Mouse (Mus musculus): ENCODE results near the gene Btn1a1. TPM values are rescaled to one million over a fixed set of nuclear protein-coding genes. Genes with fewer than 3 reads are reported as not detected.

Gene Btn1a1
- polyA plus RNA-seq, 1 experiment from 2014 or later: 0.14 TPM

DNA sequence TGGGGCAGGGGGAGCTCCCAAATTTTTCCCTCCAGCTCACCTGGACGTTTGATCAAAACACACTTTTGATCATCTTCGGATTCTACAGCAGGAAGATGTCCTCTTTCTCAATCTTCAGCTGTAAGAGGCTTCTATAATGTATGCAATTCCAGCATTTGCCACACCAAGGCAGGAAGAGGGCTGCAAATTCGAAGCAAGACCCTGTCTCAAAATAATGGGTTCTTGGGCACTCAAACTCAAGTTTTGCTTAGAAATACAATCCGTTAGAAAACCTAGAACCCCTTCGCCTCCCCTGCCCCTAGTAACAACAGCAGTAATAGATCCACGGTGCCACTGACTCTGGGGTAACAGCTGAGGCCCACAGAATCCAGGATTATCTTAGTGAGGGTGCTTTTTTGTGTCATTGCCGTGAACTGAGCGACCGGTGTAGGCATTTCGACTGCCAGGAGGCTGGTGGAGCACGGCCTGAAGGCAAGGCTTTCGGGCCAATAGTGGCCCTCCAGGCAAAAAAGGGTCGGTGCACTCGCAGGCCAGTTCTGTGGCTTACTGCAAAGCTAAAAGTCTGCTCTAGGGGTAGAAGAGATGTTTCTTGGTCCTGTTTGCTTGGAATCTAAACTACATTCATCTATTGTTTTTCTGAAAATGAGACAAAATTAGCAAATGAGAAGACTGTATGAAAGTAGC, 40.1 kb upstream of the Btn1a1 start:
- no peak for DNase-seq (ENCODE audit: low spot score)
- no peak overlapping the region for H3K4me3 ChIP-seq (ENCODE audit: low read depth, low read length)
- H3K9me3 ChIP-seq (ENCODE audit: low read length): no peaks in the 10 kb centered on the region
- no peak for ATAC-seq
- H3K4me1 ChIP-seq (ENCODE audit: insufficient read depth, low read depth, low read length): no peaks in the 10 kb centered on the region
- TF ChIP-seq CTCF (IDR thresholded peaks at IDR 0.05) (no peak), EP300 (IDR thresholded peaks at IDR 0.05) (no peak)
- H3K27me3 ChIP-seq (replicated peaks; ENCODE audit: insufficient read depth, low read length): no peaks in the 10 kb centered on the region
- 21% methylated on average over 14 of the region's 14 CpGs for WGBS
- no peak overlapping the region for H3K9ac ChIP-seq (replicated peaks; ENCODE audit: low read depth)
- H3K4me2 ChIP-seq (replicated peaks; ENCODE audit: low read depth, low read length): no peak overlapping the region; the same call in 1 of the 2 replicates
- no peak overlapping the region for H3K27ac ChIP-seq (ENCODE audit: low read length)
- no peaks in the 10 kb centered on the region for H3K36me3 ChIP-seq (ENCODE audit: insufficient read depth, low read length)

DNA sequence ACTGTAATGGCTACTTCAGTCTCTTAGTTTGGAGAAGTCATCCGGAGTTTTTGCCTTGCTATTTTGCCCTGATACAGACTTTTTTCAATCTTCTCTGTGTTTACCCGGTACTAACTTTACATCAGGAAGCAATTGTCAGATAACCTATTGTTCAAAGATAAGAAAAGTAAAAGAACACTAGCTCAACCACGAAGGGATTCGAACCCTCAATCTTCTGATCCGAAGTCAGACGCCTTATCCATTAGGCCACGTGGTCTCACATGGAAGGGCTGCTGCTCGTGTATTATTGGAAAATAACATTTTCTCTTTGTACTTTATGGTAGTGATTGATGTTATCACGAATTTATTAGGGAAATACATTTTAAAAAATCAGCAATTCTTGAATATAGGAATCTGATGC, 38.1 kb upstream of the Btn1a1 start:
- TF ChIP-seq EP300 (IDR thresholded peaks at IDR 0.05) (no peak), CTCF (IDR thresholded peaks at IDR 0.05) (no peak)
- H3K9me3 ChIP-seq (ENCODE audit: low read length): no peaks in the 10 kb centered on the region
- no peaks in the 10 kb centered on the region for H3K4me1 ChIP-seq (ENCODE audit: insufficient read depth, low read depth, low read length)
- no peaks in the 10 kb centered on the region for H3K27me3 ChIP-seq (replicated peaks; ENCODE audit: insufficient read depth, low read length)
- no peak overlapping the region for H3K9ac ChIP-seq (replicated peaks; ENCODE audit: low read depth)
- H3K4me2 ChIP-seq (replicated peaks; ENCODE audit: low read depth, low read length): no peak overlapping the region
- 6% methylated on average over 9 of the region's 9 CpGs for WGBS
- DNase-seq (ENCODE audit: low spot score) (peak; percentile 44), ATAC-seq (no peak)
- H3K36me3 ChIP-seq (ENCODE audit: insufficient read depth, low read length): no peaks in the 10 kb centered on the region
- no peak overlapping the region for H3K27ac ChIP-seq (ENCODE audit: low read length)
- H3K4me3 ChIP-seq (ENCODE audit: low read depth, low read length): no peak overlapping the region

DNA sequence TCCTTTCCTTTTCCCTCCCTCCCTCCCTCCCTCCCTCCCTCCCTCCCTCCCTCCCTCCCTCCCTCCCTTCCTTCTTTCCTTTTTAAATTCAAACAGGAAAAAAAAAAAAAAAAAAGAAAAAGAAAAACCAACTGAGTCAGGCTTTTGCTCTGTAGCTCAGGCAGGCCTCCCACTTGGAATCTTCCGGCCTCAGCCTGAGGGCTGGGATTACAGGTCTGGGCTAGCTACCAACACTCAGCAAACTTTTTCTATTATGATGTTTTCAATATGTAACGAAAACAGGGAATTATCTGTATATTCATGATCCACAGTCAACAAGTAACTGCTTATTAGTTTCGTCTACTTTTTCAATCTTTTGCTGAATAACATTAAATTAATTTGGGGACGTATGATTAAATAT, 37.2 kb upstream of the Btn1a1 start:
- DNase-seq (ENCODE audit: low spot score) (no peak), ATAC-seq (no peak)
- no peak overlapping the region for H3K9ac ChIP-seq (replicated peaks; ENCODE audit: low read depth)
- no peaks in the 10 kb centered on the region for H3K27me3 ChIP-seq (replicated peaks; ENCODE audit: insufficient read depth, low read length)
- H3K4me3 ChIP-seq (ENCODE audit: low read depth, low read length): no peak overlapping the region
- no peaks in the 10 kb centered on the region for H3K9me3 ChIP-seq (ENCODE audit: low read length)
- no peaks in the 10 kb centered on the region for H3K4me1 ChIP-seq (ENCODE audit: insufficient read depth, low read depth, low read length)
- no peaks in the 10 kb centered on the region for H3K36me3 ChIP-seq (ENCODE audit: insufficient read depth, low read length)
- no peak overlapping the region for H3K4me2 ChIP-seq (replicated peaks; ENCODE audit: low read depth, low read length)
- TF ChIP-seq CTCF (IDR thresholded peaks at IDR 0.05) (no peak), EP300 (IDR thresholded peaks at IDR 0.05) (no peak)
- WGBS: 66% methylated on average over 4 of the region's 4 CpGs
- no peak overlapping the region for H3K27ac ChIP-seq (ENCODE audit: low read length)

DNA sequence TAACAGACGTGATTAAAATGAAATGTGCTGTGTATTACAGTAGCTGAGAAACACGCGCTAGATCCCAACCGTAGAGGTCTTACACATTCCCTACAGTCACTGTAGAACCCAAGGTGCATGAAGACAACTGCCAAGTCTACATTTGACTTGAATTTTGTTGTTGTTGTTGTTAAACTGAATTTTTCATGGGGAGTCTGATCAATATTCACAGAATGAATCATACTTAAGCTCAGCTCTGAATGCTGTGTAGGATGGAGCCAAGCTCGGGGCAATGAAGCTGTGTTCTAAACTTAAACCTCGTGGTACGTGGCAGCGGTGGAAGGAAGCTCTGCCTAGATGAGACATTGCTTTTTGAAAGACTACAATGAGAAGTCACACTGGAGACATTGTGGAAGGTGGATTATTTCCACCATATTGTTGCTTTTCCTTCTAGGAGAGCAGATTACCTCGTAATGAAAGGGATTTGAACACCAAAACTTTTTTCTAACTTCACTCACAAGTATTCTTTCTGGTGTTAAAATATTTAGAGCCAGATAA, 36.4 kb upstream of the Btn1a1 start:
- Histone ChIP-seq H3K36me3 (ENCODE audit: insufficient read depth, low read length) (no peaks in the 10 kb centered on the region), H3K4me3 (ENCODE audit: low read depth, low read length) (no peak overlapping the region), H3K27me3 (replicated peaks; ENCODE audit: insufficient read depth, low read length) (no peaks in the 10 kb centered on the region), H3K27ac (ENCODE audit: low read length) (no peak overlapping the region), H3K9me3 (ENCODE audit: low read length) (no peaks in the 10 kb centered on the region), H3K4me1 (ENCODE audit: insufficient read depth, low read depth, low read length) (peaks cover 7% of the 10 kb centered on the region; the same call in 1 of the 2 replicates), H3K4me2 (replicated peaks; ENCODE audit: low read depth, low read length) (no peak overlapping the region), H3K9ac (replicated peaks; ENCODE audit: low read depth) (no peak overlapping the region)
- DNase-seq (ENCODE audit: low spot score) (no peak), ATAC-seq (no peak)
- WGBS: 32% methylated on average over 9 of the region's 9 CpGs
- TF ChIP-seq EP300 (IDR thresholded peaks at IDR 0.05) (no peak), CTCF (IDR thresholded peaks at IDR 0.05) (no peak)

DNA sequence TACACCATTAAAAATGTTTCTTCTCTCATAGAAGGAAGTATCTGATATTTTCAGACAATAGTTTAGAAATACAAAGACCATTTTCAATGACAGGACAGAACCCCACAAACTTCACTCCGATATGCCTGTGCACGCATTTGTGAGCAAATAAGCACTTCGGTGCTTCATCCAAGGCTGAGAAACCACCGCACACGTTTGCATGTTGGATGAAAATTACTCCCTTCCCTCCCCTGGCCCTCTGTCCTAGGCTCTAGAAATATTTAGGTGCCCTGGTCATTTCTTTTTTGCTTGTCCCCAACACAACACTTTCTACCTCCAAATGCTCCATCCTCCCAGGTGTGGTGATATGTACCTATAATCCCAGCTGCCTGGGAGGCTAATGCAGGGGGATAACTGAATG, 35.8 kb upstream of the Btn1a1 start:
- peaks cover 9% of the 10 kb centered on the region; the same call in 1 of the 2 replicates for H3K4me1 ChIP-seq (ENCODE audit: insufficient read depth, low read depth, low read length)
- H3K9ac ChIP-seq (replicated peaks; ENCODE audit: low read depth): no peak overlapping the region
- H3K4me2 ChIP-seq (replicated peaks; ENCODE audit: low read depth, low read length): no peak overlapping the region
- H3K4me3 ChIP-seq (ENCODE audit: low read depth, low read length): no peak overlapping the region
- TF ChIP-seq CTCF (IDR thresholded peaks at IDR 0.05) (no peak), EP300 (IDR thresholded peaks at IDR 0.05) (no peak)
- no peaks in the 10 kb centered on the region for H3K9me3 ChIP-seq (ENCODE audit: low read length)
- no peaks in the 10 kb centered on the region for H3K27me3 ChIP-seq (replicated peaks; ENCODE audit: insufficient read depth, low read length)
- 27% methylated on average over 5 of the region's 5 CpGs for WGBS
- ATAC-seq (no peak), DNase-seq (ENCODE audit: low spot score) (no peak)
- no peak overlapping the region for H3K27ac ChIP-seq (ENCODE audit: low read length)
- H3K36me3 ChIP-seq (ENCODE audit: insufficient read depth, low read length): no peaks in the 10 kb centered on the region

GRCm38 (mm10) chr13:23500424-23501200, 34.9 kb upstream of the Btn1a1 start:
- WGBS: 9% methylated on average over 17 of the region's 17 CpGs
- peak; percentile 32 for DNase-seq (ENCODE audit: low spot score)
- no peak overlapping the region for H3K4me2 ChIP-seq (replicated peaks; ENCODE audit: low read depth, low read length)
- no peaks in the 10 kb centered on the region for H3K9me3 ChIP-seq (ENCODE audit: low read length)
- no peaks in the 10 kb centered on the region for H3K36me3 ChIP-seq (ENCODE audit: insufficient read depth, low read length)
- no peak for ATAC-seq
- H3K27ac ChIP-seq (ENCODE audit: low read length): no peak overlapping the region
- H3K4me1 ChIP-seq (ENCODE audit: insufficient read depth, low read depth, low read length): peaks cover 9% of the 10 kb centered on the region; the same call in 1 of the 2 replicates
- no peaks in the 10 kb centered on the region for H3K27me3 ChIP-seq (replicated peaks; ENCODE audit: insufficient read depth, low read length)
- TF ChIP-seq CTCF (IDR thresholded peaks at IDR 0.05): no peak
- no peak for TF ChIP-seq EP300 (IDR thresholded peaks at IDR 0.05)
- H3K9ac ChIP-seq (replicated peaks; ENCODE audit: low read depth): no peak overlapping the region
- H3K4me3 ChIP-seq (ENCODE audit: low read depth, low read length): no peak overlapping the region

Measured in lung, postnatal 0 days (tissue).